Mouse (Mus musculus) left cerebral cortex, adult 9 months (tissue): ENCODE measurements around the gene Crlf1.

Source experiments
- DNase-seq, 2 experiments: peaks; one replicate each; pipeline ENCODE4 v3.0.0; 2022; ENCODE audit warnings: low spot score in 2 of 2

The Crlf1 gene

GRCm38 (mm10) chr8:70492664-70493640 is at the start of gene Crlf1:
TSS of gene Crlf1 (plus strand) at chr8:70493158.
- DNase-seq = no peak

DNA sequence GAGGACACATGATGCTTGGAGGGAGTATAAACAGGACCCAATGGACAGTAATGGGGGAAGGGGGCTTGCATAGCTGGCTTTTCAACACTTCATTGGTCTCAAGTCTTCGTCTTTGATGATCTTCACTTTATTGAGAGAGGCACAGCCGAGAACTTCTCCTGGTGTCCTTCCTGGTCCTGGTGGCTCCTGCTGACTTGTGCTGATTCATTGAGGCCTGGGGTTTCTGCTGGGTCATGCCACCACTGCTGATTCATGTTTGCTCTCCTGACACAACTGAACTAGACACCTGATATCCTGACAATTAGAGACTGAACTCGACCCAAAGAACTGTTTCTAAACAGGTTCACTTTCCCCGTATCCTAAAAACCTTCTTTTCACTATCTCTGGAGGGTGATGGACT is 49.6 kb upstream of the Crlf1 start:
- no peak for DNase-seq

DNA sequence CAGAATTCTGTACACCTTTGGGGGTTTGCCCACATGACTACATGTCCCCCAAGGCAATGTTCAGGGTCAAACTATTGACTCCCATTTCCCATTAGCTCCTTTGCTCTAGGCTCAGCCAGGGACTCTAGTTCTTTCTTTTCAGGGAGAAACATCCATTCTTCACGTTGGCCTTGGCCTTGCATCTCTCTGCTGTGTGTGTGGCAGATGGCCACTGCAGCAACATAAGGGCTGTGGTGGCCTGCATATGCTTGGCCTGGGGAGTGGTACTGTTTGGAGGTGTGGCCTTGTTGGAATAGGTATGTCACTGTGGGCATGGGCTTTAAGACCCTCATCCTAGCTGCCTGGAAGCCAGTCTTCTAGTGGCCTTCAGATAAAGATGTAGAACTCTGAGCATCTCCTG is 47.0 kb upstream of the Crlf1 start:
- DNase-seq = no peak

GRCm38 (mm10) chr8:70447639-70448420 is 45.1 kb upstream of the Crlf1 start:
- DNase-seq = peak in 1 of 2 experiments; percentile 43

DNA sequence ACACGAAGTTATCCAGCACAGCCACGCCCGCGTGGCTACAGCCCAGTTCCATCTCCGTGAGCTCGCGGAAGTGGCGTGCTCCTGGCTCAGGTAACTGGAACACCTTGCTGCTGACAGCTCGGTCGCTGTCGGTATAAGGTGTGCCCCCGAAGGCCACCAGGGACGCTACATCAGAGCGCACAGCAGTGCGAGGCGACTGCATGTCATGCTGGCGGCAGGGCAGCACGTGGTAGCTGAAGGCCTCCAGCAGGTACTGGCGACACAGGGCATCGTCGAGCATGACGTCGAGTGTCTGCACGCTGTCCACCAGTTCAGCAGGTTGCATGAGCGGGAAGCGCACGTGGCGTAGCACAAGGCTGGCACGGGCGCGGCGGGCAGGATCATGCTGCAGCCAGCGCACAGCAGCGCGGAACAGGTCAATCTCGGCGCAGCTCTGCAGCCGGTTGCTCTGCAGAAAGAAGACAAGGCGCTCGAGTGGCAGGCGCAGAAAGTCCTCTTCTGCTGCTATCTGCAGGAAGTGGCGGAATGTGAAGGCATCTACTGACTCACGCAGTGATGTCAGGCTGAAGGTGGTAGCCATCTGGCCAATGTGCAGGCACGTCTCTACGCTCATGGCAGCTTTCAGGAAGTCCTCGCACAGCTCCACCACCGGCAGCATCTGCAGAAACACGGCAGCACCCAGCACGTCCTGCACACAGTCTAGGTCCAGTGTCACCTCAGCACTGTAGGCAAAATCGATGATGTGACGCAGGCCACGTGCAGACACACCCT is 40.6 kb upstream of the Crlf1 start:
- no peak for DNase-seq

DNA sequence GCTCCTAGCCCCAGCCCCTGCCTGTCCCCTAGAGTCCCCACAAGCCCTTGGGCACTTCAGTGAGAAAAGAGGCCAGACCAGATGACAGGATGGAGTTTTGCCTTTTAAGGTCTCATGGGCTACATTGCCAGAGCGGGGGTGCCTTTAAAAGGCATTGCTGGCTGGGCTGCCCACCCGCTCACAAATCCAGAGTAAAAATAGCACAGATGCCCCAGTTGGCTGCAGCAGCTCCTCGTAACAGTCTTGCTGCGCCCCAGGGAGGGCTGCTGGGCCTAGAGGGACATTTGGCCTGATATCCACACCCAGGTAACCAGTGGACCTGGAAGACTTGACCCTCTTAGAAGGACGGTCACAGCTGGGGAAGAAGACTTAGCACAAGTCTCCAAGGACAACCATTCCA is 39.1 kb upstream of the Crlf1 start:
- DNase-seq = peak in 1 of 2 experiments; percentile 56

DNA sequence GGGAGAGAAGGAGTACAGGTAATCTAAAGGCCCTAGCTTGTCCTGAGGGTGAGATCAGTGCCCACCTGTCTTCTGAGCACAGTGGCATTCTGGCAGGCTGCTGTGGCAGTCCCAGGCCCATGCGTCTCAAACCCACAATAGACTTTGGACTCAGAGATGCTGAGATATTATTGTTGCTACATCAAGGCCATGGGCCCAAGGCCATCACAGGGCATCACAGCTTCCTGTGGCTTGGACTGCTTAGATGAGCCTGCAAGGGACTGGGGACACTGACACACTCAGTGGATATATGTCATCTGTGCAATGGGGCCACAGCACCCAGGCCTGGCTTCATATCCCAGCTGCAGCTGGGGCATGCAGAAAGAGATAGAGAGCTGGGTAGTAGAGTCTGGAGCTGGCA is 36.0 kb upstream of the Crlf1 start:
- DNase-seq = no peak

- no peak for DNase-seq
Observed at GRCm38 (mm10) chr8:70457882-70458281, 35.1 kb upstream of the Crlf1 start.

GRCm38 (mm10) chr8:70458462-70458861 is 34.5 kb upstream of the Crlf1 start:
- DNase-seq = no peak

DNA sequence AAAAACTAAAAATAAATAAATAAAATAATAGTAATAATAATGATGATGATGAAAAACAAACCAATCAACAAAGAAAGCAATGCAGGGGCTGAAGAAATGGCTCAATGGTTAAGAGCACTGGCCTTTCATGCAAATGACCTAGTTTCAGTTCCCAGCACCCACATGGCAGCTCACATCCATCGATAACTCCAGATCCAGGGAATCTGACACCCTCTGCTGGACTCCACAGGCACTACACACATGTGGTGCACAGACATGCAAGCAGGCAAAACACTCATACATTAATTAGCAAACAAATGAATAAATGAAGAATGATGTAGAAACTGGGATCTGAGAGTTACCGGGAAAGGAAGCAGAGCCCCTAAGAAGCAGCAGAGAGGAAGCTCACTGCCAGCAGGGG is 33.3 kb upstream of the Crlf1 start:
- no peak for DNase-seq

GRCm38 (mm10) chr8:70460199-70460598 is 32.8 kb upstream of the Crlf1 start:
- DNase-seq = no peak

DNA sequence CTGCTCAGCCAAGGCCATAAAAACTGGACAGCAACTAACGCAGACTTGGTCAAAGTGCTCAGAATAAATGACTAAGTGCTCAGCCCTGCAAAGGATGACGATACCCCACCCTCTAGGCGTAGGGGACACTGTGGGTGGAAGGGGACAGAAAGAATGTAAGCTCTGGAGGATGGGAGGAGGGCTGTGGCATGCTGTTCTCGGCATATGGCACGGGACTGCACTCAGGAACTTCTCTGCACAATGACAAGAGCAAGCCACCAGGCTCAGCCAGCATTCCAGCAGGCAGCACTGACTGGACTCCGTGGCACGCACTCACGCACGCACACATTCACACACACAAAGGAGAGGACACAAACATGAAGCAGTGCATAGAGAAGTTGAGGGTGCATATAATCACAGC is 32.4 kb upstream of the Crlf1 start:
- no peak for DNase-seq

- DNase-seq = no peak
Observed at GRCm38 (mm10) chr8:70461765-70462515, 31.0 kb upstream of the Crlf1 start.

DNA sequence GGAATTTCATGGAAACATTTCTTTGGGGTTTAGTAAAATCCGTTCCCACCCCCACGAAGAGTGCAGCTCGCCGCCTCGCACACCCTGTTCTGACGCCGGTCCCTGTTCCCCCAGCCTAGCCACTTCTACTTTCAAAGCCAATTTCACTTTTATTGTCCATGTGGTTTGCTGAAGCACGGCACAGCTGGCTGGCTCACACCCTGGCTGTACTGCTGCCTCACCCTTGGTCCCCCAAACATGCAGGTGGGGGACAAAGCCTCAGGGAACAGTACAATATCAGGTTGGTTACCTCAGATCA is 30.5 kb upstream of the Crlf1 start:
- DNase-seq = no peak

DNA sequence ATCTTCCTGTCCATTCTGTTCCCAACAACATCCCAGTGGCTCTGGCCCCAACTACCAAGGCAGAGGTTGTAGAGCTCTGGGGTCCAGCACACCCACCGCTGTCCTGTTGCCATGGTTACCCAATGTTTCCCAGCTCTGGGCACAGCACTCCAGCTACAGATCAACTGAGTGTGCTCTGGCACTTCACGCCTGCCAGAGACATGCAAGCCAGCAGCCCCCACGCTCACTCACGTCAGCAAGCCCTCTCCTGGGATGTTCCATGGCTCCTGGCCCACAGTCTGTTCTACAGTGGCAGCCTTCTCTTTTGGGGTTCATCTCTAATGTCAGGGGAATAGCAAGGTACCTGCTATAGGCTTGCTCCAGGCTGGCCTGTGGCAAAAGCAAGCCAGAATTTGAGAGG is 29.7 kb upstream of the Crlf1 start:
- DNase-seq = peak in 1 of 2 experiments; percentile 73

GRCm38 (mm10) chr8:70464162-70464561 is 28.8 kb upstream of the Crlf1 start:
- no peak for DNase-seq

GRCm38 (mm10) chr8:70465701-70466100 is 27.3 kb upstream of the Crlf1 start:
- DNase-seq = no peak

DNA sequence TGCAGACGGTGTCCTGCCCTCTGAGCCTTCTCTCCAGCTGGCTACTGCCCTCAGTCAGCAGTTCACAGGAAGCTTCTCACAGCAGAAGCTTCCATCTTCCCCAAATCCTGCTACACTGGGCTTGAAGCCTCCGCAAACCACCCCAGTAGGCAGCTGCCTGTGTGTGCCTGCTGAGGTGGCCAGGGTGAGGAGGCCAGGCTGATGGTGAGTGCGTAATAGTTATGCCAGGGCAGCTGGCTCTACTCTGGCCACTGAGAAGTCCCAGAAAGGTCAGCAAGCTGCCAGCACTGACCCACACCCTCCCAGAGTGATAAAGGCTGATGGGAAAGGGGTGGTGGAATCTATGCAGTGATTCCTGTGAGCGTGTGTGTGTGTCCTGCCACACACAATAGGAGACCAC is 26.7 kb upstream of the Crlf1 start:
- no peak for DNase-seq

GRCm38 (mm10) chr8:70466771-70467170 is 26.2 kb upstream of the Crlf1 start:
- no peak for DNase-seq

DNA sequence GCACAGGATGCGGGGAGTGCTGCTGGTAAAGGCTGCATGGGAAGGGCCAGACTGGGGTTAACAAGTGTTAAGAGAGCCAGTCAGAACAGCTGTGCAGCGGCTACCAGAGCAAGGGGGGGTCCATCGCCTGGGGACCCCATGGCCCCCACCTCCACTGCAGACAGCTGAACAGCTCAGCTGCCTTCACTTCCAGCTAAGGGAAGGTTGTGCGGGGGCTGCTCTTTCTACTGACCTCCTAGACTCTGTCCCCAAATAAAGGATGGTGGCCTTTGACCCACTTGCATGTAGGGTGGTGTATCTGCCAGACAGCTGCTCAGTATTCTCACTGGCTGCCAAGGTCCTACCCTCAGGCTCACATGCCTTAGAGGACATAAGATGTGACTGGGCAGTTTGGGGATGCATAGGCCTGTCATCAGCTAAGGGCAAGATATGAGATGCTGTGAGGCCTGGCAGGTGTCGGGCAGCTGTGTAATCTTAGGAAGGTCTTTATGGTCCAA is 25.7 kb upstream of the Crlf1 start:
- no peak for DNase-seq

- no peak for DNase-seq
Observed at GRCm38 (mm10) chr8:70467907-70468306, 25.1 kb upstream of the Crlf1 start.
